Mouse (Mus musculus) adrenal gland, postnatal 25 days (tissue): Measurements from ENCODE around the gene Syt9. TPM values are rescaled to one million over a fixed set of nuclear protein-coding genes. Genes with fewer than 3 reads are reported as not detected.
A peak's percentile ranks its signal among the peaks of the same experiment; 100 is the strongest.

Source experiments
- DNase-seq: peaks from one replicate; pipeline ENCODE4 v3.0.0; 2021; ENCODE audit warnings: mixed read lengths
- total RNA-seq: library from RNA; stranded (reverse); gene quantifications from 2 replicates; pipeline ENCODE4 v1.2.3, GENCODE M21; 2021

Gene Syt9
- total RNA-seq, 1 experiment from 2014 or later = 3.6 TPM

- DNase-seq = no peak
Measured at GRCm38 (mm10) chr7:107545011-107545410, 174.5 kb downstream of the Syt9 start.

- no peak for DNase-seq
Measured at GRCm38 (mm10) chr7:107547872-107548271, 177.3 kb downstream of the Syt9 start.

GRCm38 (mm10) chr7:107553461-107553860, 182.9 kb downstream of the Syt9 start:
- no peak for DNase-seq

- no peak for DNase-seq
Measured at GRCm38 (mm10) chr7:107555906-107556305, 185.4 kb downstream of the Syt9 start.

- DNase-seq = no peak
Measured at GRCm38 (mm10) chr7:107560675-107561074, 190.1 kb downstream of the Syt9 start.

- DNase-seq = no peak
Measured at GRCm38 (mm10) chr7:107561584-107561983, 191.1 kb downstream of the Syt9 start.

- no peak for DNase-seq
Measured at GRCm38 (mm10) chr7:107563727-107564126, 193.2 kb downstream of the Syt9 start.

- no peak for DNase-seq
Measured at GRCm38 (mm10) chr7:107567261-107567671, 196.7 kb downstream of the Syt9 start, which contains the start of gene Olfml1. Gene Olfml1 (plus strand): TSS chr7:107567446.

GRCm38 (mm10) chr7:107567674-107568073, 197.1 kb downstream of the Syt9 start:
- DNase-seq = no peak

- DNase-seq = no peak
Measured at GRCm38 (mm10) chr7:107568971-107569370, 198.4 kb downstream of the Syt9 start.

- DNase-seq = no peak
Measured at GRCm38 (mm10) chr7:107573856-107574255, 203.3 kb downstream of the Syt9 start.

GRCm38 (mm10) chr7:107574276-107574675, 203.7 kb downstream of the Syt9 start:
- no peak for DNase-seq

GRCm38 (mm10) chr7:107592641-107593040, 222.1 kb downstream of the Syt9 start:
- DNase-seq = no peak

- DNase-seq = no peak
Measured at GRCm38 (mm10) chr7:107593904-107594303, 223.4 kb downstream of the Syt9 start.

- peak; percentile 50 for DNase-seq
Measured at GRCm38 (mm10) chr7:107594325-107594856, 223.9 kb downstream of the Syt9 start.

GRCm38 (mm10) chr7:107594857-107595402, 224.4 kb downstream of the Syt9 start, which contains the start of gene Ppfibp2:
Gene Ppfibp2 (plus strand): TSS chr7:107595207.
- DNase-seq = peak; percentile 98

GRCm38 (mm10) chr7:107595426-107595825, 224.9 kb downstream of the Syt9 start:
- DNase-seq = no peak

GRCm38 (mm10) chr7:107596753-107597152, 226.2 kb downstream of the Syt9 start:
- DNase-seq = no peak

- no peak for DNase-seq
Measured at GRCm38 (mm10) chr7:107597956-107598355, 227.4 kb downstream of the Syt9 start.

Other genes starting within 250 kb of the Syt9 start
- not detected in 2 replicates for gene Olfr715, start 239.6 kb upstream of the Syt9 start, total RNA-seq
- gene Olfr716, start 232.4 kb upstream of the Syt9 start, total RNA-seq = not detected in 2 replicates
- 0.18 TPM in 1 of 2 replicates, not detected in the other for gene Nlrp14, start 203.7 kb upstream of the Syt9 start, total RNA-seq
- not detected in 2 replicates for gene Rbmxl2, start 161.3 kb upstream of the Syt9 start, total RNA-seq
- 3.7 and 4.9 TPM in 2 replicates for gene Olfml1, start 196.7 kb downstream of the Syt9 start, total RNA-seq
- gene Ppfibp2, start 224.5 kb downstream of the Syt9 start, total RNA-seq = 3.9 and 7.2 TPM in 2 replicates